Mouse (Mus musculus) megakaryocyte, embryonic 14.5 days (primary cell): ENCODE results near the gene Slfn5.

Source experiments
- FLI1 ChIP-seq: IDR thresholded peaks from 2 replicates; pipeline ENCODE4 v1.6.1; 2012; ENCODE audit warnings: low read length, inconsistent platforms, mixed read lengths
- GATA1 ChIP-seq: IDR thresholded peaks from 3 replicates; pipeline ENCODE4 v1.6.1; 2012; ENCODE audit warnings: mixed read lengths, low read length, inconsistent platforms, borderline replicate concordance

DNA sequence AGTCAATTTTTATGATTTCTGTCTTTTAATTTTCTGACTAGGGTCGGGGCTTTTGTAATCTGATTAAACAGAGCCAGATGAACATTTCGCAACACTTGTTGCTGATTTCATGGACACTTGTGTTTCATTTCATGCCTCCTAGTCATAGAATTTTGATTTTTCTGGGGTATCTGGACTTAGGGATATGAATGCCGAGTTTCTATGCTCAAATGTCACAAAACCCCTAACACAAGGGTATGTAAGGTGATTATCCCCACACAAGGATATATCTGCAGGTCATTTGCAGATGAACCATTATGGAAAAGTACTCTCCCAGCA, 21.6 kb upstream of the Slfn5 start:
- TF ChIP-seq GATA1 = no peak
- no peak for TF ChIP-seq FLI1
